ENCODE assay signal across 18 mouse cellular contexts in genomic region chr2:79548039-79548600, GRCm38 (mm10).
DNase-seq lines count a peak whose midpoint lies in the region; ATAC-seq and TF ChIP-seq lines count a peak whose summit lies in the region.
"Had no signal": no experiment of that assay in that cellular context is flagged by ENCODE, and none has a peak within 500 bp of the region (broad histone marks: within the 10 kb centered on the region; RNA-seq: fewer than 3 reads in every experiment).

No protein-coding gene starts in this region.

- no peak for TF ChIP-seq POLR2A in kidney, adult 2 months (IDR thresholded peaks at IDR 0.05; ENCODE audit: low read depth, low read length)

- no peak overlapping the region for H3K4me3 ChIP-seq in intestine, embryonic 15.5 days (replicated peaks)
- no peak overlapping the region for H3K4me3 ChIP-seq in stomach, embryonic 16.5 days (replicated peaks; ENCODE audit: low read length)
- H3K4me3 ChIP-seq in forebrain, embryonic 12.5 days (replicated peaks) = no peak overlapping the region
- no peak overlapping the region for H3K4me3 ChIP-seq in kidney, adult 2 months (ENCODE audit: insufficient read depth, low read depth, low read length)
- H3K4me3 ChIP-seq: forebrain, embryonic 13.5 days; heart, adult 2 months; hindbrain, embryonic 15.5 days; limb, embryonic 12.5 days; neural tube, embryonic 13.5 days had no signal

- ATAC-seq in intestine, embryonic 15.5 days = no peak
- no peak for ATAC-seq in stomach, embryonic 16.5 days (ENCODE audit: insufficient read depth, low FRiP score)
- ATAC-seq in forebrain, embryonic 12.5 days (ENCODE audit: low FRiP score) = no peak
- ATAC-seq: forebrain, embryonic 13.5 days had no signal

- H3K9ac ChIP-seq in intestine, embryonic 15.5 days = no peak overlapping the region
- H3K9ac ChIP-seq in stomach, embryonic 16.5 days (ENCODE audit: low read length) = no peak overlapping the region
- H3K9ac ChIP-seq in forebrain, embryonic 12.5 days = no peak overlapping the region
- H3K9ac ChIP-seq: forebrain, embryonic 13.5 days; hindbrain, embryonic 15.5 days; limb, embryonic 12.5 days; liver, embryonic 14.5 days; neural tube, embryonic 13.5 days had no signal

- no peaks in the 10 kb centered on the region for H3K9me3 ChIP-seq in intestine, embryonic 15.5 days
- H3K9me3 ChIP-seq in stomach, embryonic 16.5 days (replicated peaks; ENCODE audit: control insufficient read depth, low read length) = no peaks in the 10 kb centered on the region
- H3K9me3 ChIP-seq in forebrain, embryonic 12.5 days = no peaks in the 10 kb centered on the region
- H3K9me3 ChIP-seq: forebrain, embryonic 13.5 days; hindbrain, embryonic 15.5 days; limb, embryonic 12.5 days; neural tube, embryonic 13.5 days had no signal

- no peak for TF ChIP-seq CTCF in kidney, adult 2 months (conservative IDR thresholded peaks at IDR 0.05; ENCODE audit: insufficient read depth, insufficient read length, low read depth, low read length)

- H3K4me2 ChIP-seq in intestine, embryonic 15.5 days (replicated peaks) = no peak overlapping the region
- H3K4me2 ChIP-seq in stomach, embryonic 16.5 days (ENCODE audit: low read depth, low read length) = no peak overlapping the region
- no peak overlapping the region for H3K4me2 ChIP-seq in forebrain, embryonic 12.5 days
- H3K4me2 ChIP-seq: forebrain, embryonic 13.5 days; hindbrain, embryonic 15.5 days; limb, embryonic 12.5 days; neural tube, embryonic 13.5 days had no signal

- H3K27ac ChIP-seq in intestine, embryonic 15.5 days = peak overlapping the region; percentile 15; the same call in 1 of the 2 replicates
- H3K27ac ChIP-seq in stomach, embryonic 16.5 days (ENCODE audit: low read length) = peak overlapping the region; percentile 46
- no peak overlapping the region for H3K27ac ChIP-seq in forebrain, embryonic 12.5 days
- no peak overlapping the region for H3K27ac ChIP-seq in kidney, adult 2 months (ENCODE audit: insufficient read depth, low read depth, low read length)
- H3K27ac ChIP-seq: forebrain, embryonic 13.5 days; heart, adult 2 months; hindbrain, embryonic 15.5 days; limb, embryonic 12.5 days; liver, embryonic 14.5 days; macrophage; neural tube, embryonic 13.5 days had no signal

- DNase-seq in 3T3-L1 (ENCODE audit: low read depth, low spot score) (peak; percentile 63), 416B (ENCODE audit: low read depth) (peak; percentile 52)
- no peak for DNase-seq in kidney, adult 2 months
- DNase-seq in cerebellum, adult 9-11 months = no peak
- DNase-seq: adrenal gland, adult 8-10 months; cerebellum, adult 11-12 months; heart, adult 2 months; heart, postnatal 10 days; right cerebral cortex, postnatal 4 days had no signal

- WGBS in intestine, embryonic 15.5 days = 41% methylated on average over 8 of the region's 8 CpGs
- 37% methylated on average over 8 of the region's 8 CpGs for WGBS in stomach, embryonic 16.5 days
- 84% methylated on average over 8 of the region's 8 CpGs for WGBS in forebrain, embryonic 12.5 days
- 65% methylated on average over 8 of the region's 8 CpGs for WGBS in kidney, adult 2 months

- no peaks in the 10 kb centered on the region for H3K36me3 ChIP-seq in intestine, embryonic 15.5 days
- no peaks in the 10 kb centered on the region for H3K36me3 ChIP-seq in stomach, embryonic 16.5 days (ENCODE audit: control insufficient read depth, insufficient read depth, low read length)
- no peaks in the 10 kb centered on the region for H3K36me3 ChIP-seq in forebrain, embryonic 12.5 days (replicated peaks)
- H3K36me3 ChIP-seq in kidney, adult 2 months (ENCODE audit: control insufficient read depth, insufficient read depth, low read length) = no peaks in the 10 kb centered on the region
- H3K36me3 ChIP-seq: hindbrain, embryonic 15.5 days; limb, embryonic 12.5 days; neural tube, embryonic 13.5 days had no signal

- H3K4me1 ChIP-seq in intestine, embryonic 15.5 days (replicated peaks) = peaks cover 15% of the 10 kb centered on the region
- H3K4me1 ChIP-seq in stomach, embryonic 16.5 days (ENCODE audit: control insufficient read depth, insufficient read depth, low read length) = peaks cover 24% of the 10 kb centered on the region
- no peaks in the 10 kb centered on the region for H3K4me1 ChIP-seq in forebrain, embryonic 12.5 days
- peaks cover 12% of the 10 kb centered on the region for H3K4me1 ChIP-seq in kidney, adult 2 months (ENCODE audit: control insufficient read depth, insufficient read depth, low read length)
- H3K4me1 ChIP-seq: hindbrain, embryonic 15.5 days had no signal

- no peaks in the 10 kb centered on the region for H3K27me3 ChIP-seq in intestine, embryonic 15.5 days (replicated peaks)
- no peaks in the 10 kb centered on the region for H3K27me3 ChIP-seq in stomach, embryonic 16.5 days (ENCODE audit: control insufficient read depth, insufficient read depth, low read length)
- H3K27me3 ChIP-seq in forebrain, embryonic 12.5 days = no peaks in the 10 kb centered on the region
- no peaks in the 10 kb centered on the region for H3K27me3 ChIP-seq in kidney, adult 2 months (replicated peaks; ENCODE audit: control insufficient read depth, insufficient read depth, low read length)
- H3K27me3 ChIP-seq: forebrain, embryonic 13.5 days; hindbrain, embryonic 15.5 days; limb, embryonic 12.5 days; neural tube, embryonic 13.5 days had no signal

Comparison
In these comparisons a context has a peak if more than half of its experiments do, and no peak if none do; other contexts are left out.
1. DNase-seq: peak in 3T3-L1 (single experiment) and 416B (single experiment); none in kidney, adult 2 months (single experiment) and cerebellum, adult 9-11 months (single experiment).
2. H3K27ac ChIP-seq: peak in intestine, embryonic 15.5 days (single experiment) and stomach, embryonic 16.5 days (single experiment); none in forebrain, embryonic 12.5 days (single experiment) and kidney, adult 2 months (single experiment).